ENCODE assay signal across 8 mouse cellular contexts in the genomic region with DNA sequence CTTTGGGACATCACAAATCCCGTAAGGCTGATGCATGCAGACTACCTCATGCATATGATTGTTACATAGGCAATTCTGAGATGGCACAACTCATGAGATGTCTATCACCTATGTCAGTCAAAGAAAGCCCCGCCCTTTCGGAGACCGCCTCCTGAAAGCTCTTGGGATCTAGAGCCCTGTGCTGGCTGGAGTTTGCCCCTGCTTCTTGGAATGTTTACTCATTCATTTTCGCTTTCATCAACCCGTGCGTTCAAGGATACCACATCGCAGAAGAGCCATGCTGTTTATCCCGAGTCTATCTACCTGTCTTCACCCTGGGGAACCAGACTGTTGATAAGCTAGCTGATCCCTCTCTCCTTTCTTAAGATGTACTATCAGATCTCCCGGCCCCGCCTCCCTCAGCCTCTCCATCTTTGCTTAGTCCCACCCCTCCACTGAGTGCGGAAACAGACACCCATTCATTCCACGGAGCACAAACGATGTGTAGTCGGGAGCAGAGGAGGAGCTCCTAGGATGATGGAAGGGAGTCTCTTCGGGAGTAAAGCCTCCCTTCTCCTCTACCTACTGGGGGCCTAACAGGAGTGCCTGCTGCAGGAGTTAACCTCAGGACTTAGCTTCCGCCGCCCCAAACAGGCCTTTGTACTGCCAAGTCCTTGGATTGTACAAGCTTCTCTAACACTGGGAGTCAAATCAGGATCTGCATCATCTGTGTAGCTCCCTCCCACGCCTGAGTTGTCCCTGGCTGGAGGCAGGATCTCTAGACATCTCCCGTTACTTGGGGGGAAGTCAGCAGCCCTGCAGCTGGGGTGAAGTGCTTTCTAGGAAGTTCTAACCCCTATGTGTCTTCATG.
DNase-seq lines count a peak whose midpoint lies in the region; ATAC-seq and TF ChIP-seq lines count a peak whose summit lies in the region.

No protein-coding gene starts in this region.

- WGBS in heart, embryonic 10.5 days, result 8% methylated on average over 20 of the region's 20 CpGs
- WGBS in forebrain, embryonic 15.5 days, result 7% methylated on average over 20 of the region's 20 CpGs
- WGBS in midbrain, embryonic 13.5 days, result 7% methylated on average over 20 of the region's 20 CpGs

- peak; percentile 68 for DNase-seq in heart, embryonic 10.5 days (ENCODE audit: low spot score)
- DNase-seq in heart, postnatal 10 days, result no peak
- DNase-seq in layer of hippocampus, adult 2 months (ENCODE audit: low spot score in 2 of 2), result peak; percentile 41 to 60
- no peak for DNase-seq in natural killer cell, adult 2 months (ENCODE audit: low spot score in 2 of 2)

- H3K9ac ChIP-seq in forebrain, embryonic 15.5 days (replicated peaks), result peak overlapping the region; percentile 44
- H3K9ac ChIP-seq in midbrain, embryonic 13.5 days (replicated peaks), result peak overlapping the region; percentile 34

- H3K4me1 ChIP-seq in heart, embryonic 10.5 days, result peaks cover 17% of the 10 kb centered on the region
- H3K4me1 ChIP-seq in brown adipose tissue, adult 24 weeks (ENCODE audit: control insufficient read depth, insufficient read depth, insufficient read length, low read length), result no peaks in the 10 kb centered on the region
- H3K4me1 ChIP-seq in forebrain, embryonic 15.5 days, result peaks cover 28% of the 10 kb centered on the region
- peaks cover 25% of the 10 kb centered on the region for H3K4me1 ChIP-seq in midbrain, embryonic 13.5 days (replicated peaks)

- H3K27me3 ChIP-seq in heart, embryonic 10.5 days (ENCODE audit: insufficient read depth, poor library complexity, severe bottlenecking), result peaks cover 27% of the 10 kb centered on the region; the same call in 1 of the 2 replicates
- no peaks in the 10 kb centered on the region for H3K27me3 ChIP-seq in forebrain, embryonic 15.5 days
- peaks cover 12% of the 10 kb centered on the region for H3K27me3 ChIP-seq in midbrain, embryonic 13.5 days

- peak; percentile 84 for ATAC-seq in forebrain, embryonic 15.5 days (replicated peaks)
- ATAC-seq in midbrain, embryonic 13.5 days, result peak; percentile 74
- no peak for ATAC-seq in activated CD4-positive, CD25-positive, alpha-beta regulatory T cell, adult 4 months

- H3K27ac ChIP-seq in heart, embryonic 10.5 days, result no peak overlapping the region
- no peak overlapping the region for H3K27ac ChIP-seq in brown adipose tissue, adult 24 weeks (replicated peaks; ENCODE audit: low read depth, low read length)
- H3K27ac ChIP-seq in forebrain, embryonic 15.5 days (replicated peaks), result peak overlapping the region; percentile 93
- peak overlapping the region; percentile 24 for H3K27ac ChIP-seq in layer of hippocampus, adult 2 months
- H3K27ac ChIP-seq in midbrain, embryonic 13.5 days, result peak overlapping the region; percentile 90

- no peaks in the 10 kb centered on the region for H3K36me3 ChIP-seq in heart, embryonic 10.5 days
- no peaks in the 10 kb centered on the region for H3K36me3 ChIP-seq in forebrain, embryonic 15.5 days
- no peaks in the 10 kb centered on the region for H3K36me3 ChIP-seq in midbrain, embryonic 13.5 days

- TF ChIP-seq CTCF in layer of hippocampus, adult 2 months (conservative IDR thresholded peaks at IDR 0.05), result no peak

- H3K9me3 ChIP-seq in heart, embryonic 10.5 days, result no peaks in the 10 kb centered on the region
- no peaks in the 10 kb centered on the region for H3K9me3 ChIP-seq in forebrain, embryonic 15.5 days
- no peaks in the 10 kb centered on the region for H3K9me3 ChIP-seq in midbrain, embryonic 13.5 days

- peak overlapping the region; percentile 49 for H3K4me3 ChIP-seq in heart, embryonic 10.5 days
- H3K4me3 ChIP-seq in brown adipose tissue, adult 24 weeks (ENCODE audit: insufficient read depth, low read depth, low read length), result 0 out of 2 replicates have a peak overlapping the region, but pooled peaks have one; percentile 25
- peak overlapping the region; percentile 33 for H3K4me3 ChIP-seq in forebrain, embryonic 15.5 days
- peak overlapping the region; percentile 49 for H3K4me3 ChIP-seq in layer of hippocampus, adult 2 months
- H3K4me3 ChIP-seq in midbrain, embryonic 13.5 days (replicated peaks), result peak overlapping the region; percentile 23

- peak overlapping the region; percentile 53 for H3K4me2 ChIP-seq in forebrain, embryonic 15.5 days (replicated peaks)
- peak overlapping the region; percentile 52 for H3K4me2 ChIP-seq in midbrain, embryonic 13.5 days (replicated peaks)

- intact Hi-C loops in heart, postnatal 10 days (cut with DNase I), result loop anchor here (1.0 kb wide), 1 partner anchor 24 kb away; no protein-coding TSS in a partner anchor

Comparison
In these comparisons a context has a peak if more than half of its experiments do, and no peak if none do; other contexts are left out.
1. DNase-seq: peak in heart, embryonic 10.5 days (single experiment) and layer of hippocampus, adult 2 months (2 of 2); none in heart, postnatal 10 days (0 of 2) and natural killer cell, adult 2 months (0 of 2).
2. H3K27ac ChIP-seq: peak in forebrain, embryonic 15.5 days (single experiment), layer of hippocampus, adult 2 months (single experiment) and midbrain, embryonic 13.5 days (single experiment); none in heart, embryonic 10.5 days (single experiment) and brown adipose tissue, adult 24 weeks (single experiment).
3. Peak in every context shown above with its lines, with median percentiles within 50 percentile points of each other: H3K4me3 ChIP-seq.